8 mouse cellular contexts compared by ENCODE assay signal in the genomic region with DNA sequence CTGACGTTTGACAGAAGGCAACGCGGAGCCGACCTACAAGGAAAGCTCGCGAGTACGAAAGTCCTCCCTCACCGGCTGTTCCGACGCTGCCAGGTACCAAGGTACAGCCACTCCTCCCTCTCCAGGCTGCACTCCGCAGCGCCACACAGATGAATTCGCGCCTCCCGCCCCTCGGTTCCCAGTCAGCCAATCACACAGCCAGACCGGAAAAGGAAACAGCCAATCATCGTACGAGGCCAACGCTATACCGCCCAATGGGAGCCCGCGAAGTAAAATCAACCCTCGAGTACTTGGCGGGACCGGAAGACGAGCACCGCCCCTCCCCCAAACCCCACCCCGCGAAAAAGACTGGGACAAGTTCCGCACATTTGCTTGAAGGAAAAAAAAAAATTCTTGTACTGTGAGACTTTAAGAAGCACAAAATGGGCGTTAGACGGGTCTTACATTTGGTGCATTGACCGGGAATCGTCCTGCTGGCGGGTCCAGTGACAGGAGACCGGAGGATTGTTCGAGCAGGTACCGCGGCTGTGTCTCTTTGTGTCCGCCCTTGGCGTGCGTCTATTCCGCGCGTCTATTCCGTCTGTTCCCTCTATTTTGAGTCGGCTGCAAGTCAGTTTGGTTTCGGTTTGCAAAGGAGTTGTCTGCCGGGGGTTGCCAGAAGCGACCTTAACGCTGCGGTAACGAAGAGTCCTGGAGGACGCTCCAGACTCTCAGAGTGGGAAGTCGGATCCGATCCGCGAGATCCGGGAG. TPM values are rescaled to one million over a fixed set of nuclear protein-coding genes. Genes with fewer than 3 reads are reported as not detected.
DNase-seq lines count a peak whose midpoint lies in the region; ATAC-seq and TF ChIP-seq lines count a peak whose summit lies in the region.

A gene (minus strand): TSS at position 157 of the 750 bp plus-strand sequence.

- peak; percentile 94 to 96 for DNase-seq in heart, postnatal 10 days
- peak; percentile 98 for DNase-seq in large intestine, adult 2 months (ENCODE audit: low read depth, low spot score)
- peak; percentile 97 for DNase-seq in liver, postnatal 0 days
- peak; percentile 92 for DNase-seq in testis, postnatal 10 days (ENCODE audit: low spot score)

- no peak for TF ChIP-seq EP300 in ES-Bruce4 (IDR thresholded peaks at IDR 0.05; ENCODE audit: insufficient read depth, low read depth, low read length)
- TF ChIP-seq EP300 in liver, postnatal 0 days (IDR thresholded peaks at IDR 0.05; ENCODE audit: low read depth) = peak; percentile 69

- no peaks in the 10 kb centered on the region for H3K27me3 ChIP-seq in ES-Bruce4 (ENCODE audit: control insufficient read depth, insufficient read depth, low read length, poor library complexity, severe bottlenecking)
- no peaks in the 10 kb centered on the region for H3K27me3 ChIP-seq in forebrain, embryonic 13.5 days
- no peaks in the 10 kb centered on the region for H3K27me3 ChIP-seq in liver, postnatal 0 days (ENCODE audit: insufficient read depth, low read length)
- H3K27me3 ChIP-seq in neural tube, embryonic 14.5 days (ENCODE audit: control insufficient read depth, insufficient read depth, low read length) = no peaks in the 10 kb centered on the region

- H3K4me1 ChIP-seq in ES-Bruce4 (ENCODE audit: control insufficient read depth, insufficient read depth, low read length) = peaks cover 2% of the 10 kb centered on the region
- peaks cover 20% of the 10 kb centered on the region for H3K4me1 ChIP-seq in forebrain, embryonic 13.5 days
- H3K4me1 ChIP-seq in liver, postnatal 0 days (ENCODE audit: insufficient read depth) = peaks cover 16% of the 10 kb centered on the region
- peaks cover 4% of the 10 kb centered on the region; the same call in 1 of the 2 replicates for H3K4me1 ChIP-seq in neural tube, embryonic 14.5 days (ENCODE audit: control insufficient read depth, insufficient read depth, low read length)

- peak within 1 kb of the TSS; percentile 33; the same call in 1 of the 2 replicates for H3K27ac ChIP-seq in ES-Bruce4 (ENCODE audit: insufficient read depth, low read length)
- peak within 1 kb of the TSS; percentile 57 for H3K27ac ChIP-seq in forebrain, embryonic 13.5 days
- peak within 1 kb of the TSS; percentile 89 for H3K27ac ChIP-seq in liver, postnatal 0 days (ENCODE audit: low read depth)
- H3K27ac ChIP-seq in neural tube, embryonic 14.5 days (ENCODE audit: low read depth, low read length) = peak within 1 kb of the TSS; percentile 64

- peak; percentile 98 for TF ChIP-seq POLR2A in ES-Bruce4 (IDR thresholded peaks at IDR 0.05; ENCODE audit: insufficient read depth, low read length)

- peak within 1 kb of the TSS; percentile 88 for H3K9ac ChIP-seq in ES-Bruce4 (ENCODE audit: low read depth, poor library complexity, severe bottlenecking)
- peak within 1 kb of the TSS; percentile 86 for H3K9ac ChIP-seq in forebrain, embryonic 13.5 days
- peak within 1 kb of the TSS; percentile 84 for H3K9ac ChIP-seq in liver, postnatal 0 days (replicated peaks)
- peak within 1 kb of the TSS; percentile 68 for H3K9ac ChIP-seq in neural tube, embryonic 14.5 days (replicated peaks; ENCODE audit: low read depth, low read length)

- H3K4me2 ChIP-seq in forebrain, embryonic 13.5 days = peak within 1 kb of the TSS; percentile 78
- H3K4me2 ChIP-seq in liver, postnatal 0 days (ENCODE audit: low read depth, low read length) = peak within 1 kb of the TSS; percentile 85
- H3K4me2 ChIP-seq in neural tube, embryonic 14.5 days (ENCODE audit: low read depth, low read length) = peak within 1 kb of the TSS; percentile 81

- peak; percentile 100 for ATAC-seq in cerebellum, adult (ENCODE audit: insufficient number of reproducible peaks, low FRiP score, low TSS enrichment)
- ATAC-seq in forebrain, embryonic 13.5 days = peak; percentile 99
- peak; percentile 99 for ATAC-seq in liver, postnatal 0 days
- peak; percentile 99 for ATAC-seq in neural tube, embryonic 14.5 days (ENCODE audit: low read depth)

- TF ChIP-seq CTCF in ES-Bruce4 (IDR thresholded peaks at IDR 0.05; ENCODE audit: low read depth, low read length) = no peak
- peak; percentile 45 for TF ChIP-seq CTCF in liver, postnatal 0 days (IDR thresholded peaks at IDR 0.05; ENCODE audit: low read depth)

- peaks cover 24% of the 10 kb centered on the region for H3K9me3 ChIP-seq in ES-Bruce4 (replicated peaks; ENCODE audit: control insufficient read depth, insufficient read depth, low read length, poor library complexity, severe bottlenecking)
- peaks cover 32% of the 10 kb centered on the region for H3K9me3 ChIP-seq in forebrain, embryonic 13.5 days (replicated peaks)
- H3K9me3 ChIP-seq in liver, postnatal 0 days (ENCODE audit: low read length) = no peaks in the 10 kb centered on the region
- H3K9me3 ChIP-seq in neural tube, embryonic 14.5 days (ENCODE audit: control insufficient read depth, low read length) = no peaks in the 10 kb centered on the region

- H3K36me3 ChIP-seq in ES-Bruce4 (ENCODE audit: control insufficient read depth, insufficient read depth, low read length, poor library complexity, severe bottlenecking) = peaks cover 10% of the 10 kb centered on the region
- H3K36me3 ChIP-seq in forebrain, embryonic 13.5 days (ENCODE audit: poor library complexity, severe bottlenecking) = peaks cover 38% of the 10 kb centered on the region
- H3K36me3 ChIP-seq in liver, postnatal 0 days (replicated peaks; ENCODE audit: insufficient read depth, low read length) = peaks cover 27% of the 10 kb centered on the region
- H3K36me3 ChIP-seq in neural tube, embryonic 14.5 days (ENCODE audit: control insufficient read depth, insufficient read depth, low read length) = no peaks in the 10 kb centered on the region

- peak within 1 kb of the TSS; percentile 98 for H3K4me3 ChIP-seq in ES-Bruce4 (ENCODE audit: low read depth, low read length)
- peak within 1 kb of the TSS; percentile 79 for H3K4me3 ChIP-seq in forebrain, embryonic 13.5 days
- peak within 1 kb of the TSS; percentile 84 for H3K4me3 ChIP-seq in liver, postnatal 0 days (ENCODE audit: low read depth, low read length)
- H3K4me3 ChIP-seq in neural tube, embryonic 14.5 days (ENCODE audit: low read depth, low read length) = peak within 1 kb of the TSS; percentile 81

- under 1% methylated on average over 60 of the region's 60 CpGs for WGBS in forebrain, embryonic 13.5 days
- WGBS in large intestine, adult 2 months = under 1% methylated on average over 60 of the region's 60 CpGs
- under 1% methylated on average over 60 of the region's 60 CpGs for WGBS in liver, postnatal 0 days (ENCODE audit: insufficient replicate concordance)
- WGBS in neural tube, embryonic 14.5 days = under 1% methylated on average over 60 of the region's 60 CpGs

- intact Hi-C loops in heart, postnatal 10 days (cut with DNase I) = no loop called here

RNA-seq across cellular contexts. Expression of the gene that starts here (rescaled TPM):
- 15.2 and 17.6 TPM in 2 replicates for polyA plus RNA-seq in ES-Bruce4 (2011; ENCODE audit: insufficient read depth, insufficient read length, low read depth, missing spikeins)
- polyA plus RNA-seq in forebrain, embryonic 13.5 days (2015; fragmentation: Nextera tagmentation; extraction: Ambion mirVana) = 6.1 and 7.6 TPM in 2 replicates
- total RNA-seq in heart, postnatal 10 days (2021) = 1 to 10 TPM; 2.4 to 2.9 TPM
- polyA plus RNA-seq in large intestine, adult 2 months (2012; rRNA removed) = 1.1 and 1.2 TPM in 2 replicates
- 3.0 and 4.5 TPM in 2 replicates for polyA plus RNA-seq in liver, postnatal 0 days (2015; fragmentation: Nextera tagmentation; extraction: Ambion mirVana)
- 0.78 and 1.1 TPM in 2 replicates for polyA plus RNA-seq in neural tube, embryonic 14.5 days (2014; fragmentation: Nextera tagmentation; extraction: Ambion mirVana)

Comparison
In these comparisons a context has a peak if more than half of its experiments do, and no peak if none do; other contexts are left out.
1. Peak in every context shown above with its lines: DNase-seq, ATAC-seq, H3K4me3 ChIP-seq and H3K27ac ChIP-seq.
2. H3K27ac ChIP-seq: peak in every context shown above with its lines; median percentile 89 in liver, postnatal 0 days; 64 in neural tube, embryonic 14.5 days; 57 in forebrain, embryonic 13.5 days; 33 in ES-Bruce4.